Mouse (Mus musculus): ENCODE results near the gene Rhobtb1.
A peak's percentile ranks its signal among the peaks of the same experiment; 100 is the strongest.

Gene Rhobtb1

GRCm38 (mm10) chr10:69163216-69163615, 12.0 kb downstream of the Rhobtb1 start:
- DNase-seq (ENCODE audit: low read depth, low spot score) = no peak

- peak; percentile 53 for DNase-seq (ENCODE audit: low read depth, low spot score)
Observed at GRCm38 (mm10) chr10:69165125-69165524, 13.9 kb downstream of the Rhobtb1 start.

- no peak for DNase-seq (ENCODE audit: low read depth, low spot score)
Observed at GRCm38 (mm10) chr10:69165847-69166246, 14.6 kb downstream of the Rhobtb1 start.

- DNase-seq (ENCODE audit: low read depth, low spot score) = no peak
Observed at GRCm38 (mm10) chr10:69166514-69166913, 15.3 kb downstream of the Rhobtb1 start.

GRCm38 (mm10) chr10:69172412-69172811, 21.2 kb downstream of the Rhobtb1 start:
- DNase-seq (ENCODE audit: low read depth, low spot score) = no peak

GRCm38 (mm10) chr10:69176116-69176515, 24.9 kb downstream of the Rhobtb1 start:
- no peak for DNase-seq (ENCODE audit: low read depth, low spot score)

DNA sequence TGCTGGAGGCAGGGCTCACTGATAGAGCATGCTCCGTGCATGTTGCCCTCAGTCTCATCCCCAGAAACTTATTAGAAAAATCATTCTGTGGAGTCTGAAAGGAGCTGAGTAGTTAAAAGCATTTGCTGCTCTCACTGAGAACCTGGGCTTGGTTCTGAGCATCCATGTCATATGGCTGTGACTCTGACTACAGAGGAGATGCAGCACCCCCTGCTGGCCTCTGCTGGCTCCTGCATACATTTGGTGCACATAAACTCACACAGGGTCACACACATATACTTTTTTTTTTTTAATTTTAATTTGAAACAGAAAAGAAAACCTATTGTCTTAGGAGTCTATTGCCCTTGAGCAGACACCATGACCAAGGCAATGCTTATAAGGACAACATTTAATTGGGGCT, 28.1 kb downstream of the Rhobtb1 start:
- no peak for DNase-seq (ENCODE audit: low read depth, low spot score)

DNA sequence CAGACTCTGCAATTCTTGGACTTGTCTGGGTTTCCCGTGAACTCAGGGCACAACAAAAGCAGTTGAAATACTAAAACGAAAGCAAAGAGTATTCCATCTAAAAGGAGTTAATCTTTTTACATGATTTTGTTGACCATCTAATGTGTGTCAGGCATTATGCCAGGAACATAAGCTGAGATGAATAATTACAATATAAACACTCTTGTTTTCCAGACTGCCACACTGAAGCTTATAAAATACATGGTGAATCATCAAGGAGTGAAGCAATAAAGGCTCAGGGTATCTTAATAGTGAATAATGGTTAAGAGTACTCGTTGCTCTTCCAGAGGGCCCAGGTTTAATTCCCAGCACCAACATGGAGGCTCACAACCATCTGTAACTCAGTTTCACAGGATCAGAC, 29.8 kb downstream of the Rhobtb1 start:
- no peak for DNase-seq (ENCODE audit: low read depth, low spot score)

- DNase-seq (ENCODE audit: low read depth, low spot score) = no peak
Observed at GRCm38 (mm10) chr10:69184903-69185302, 33.7 kb downstream of the Rhobtb1 start.

GRCm38 (mm10) chr10:69185431-69185830, 34.2 kb downstream of the Rhobtb1 start:
- no peak for DNase-seq (ENCODE audit: low read depth, low spot score)

- peak; percentile 85 for DNase-seq (ENCODE audit: low read depth, low spot score)
Observed at GRCm38 (mm10) chr10:69185894-69186893, 35.0 kb downstream of the Rhobtb1 start.

- no peak for DNase-seq (ENCODE audit: low read depth, low spot score)
Observed at GRCm38 (mm10) chr10:69187773-69188443, 36.7 kb downstream of the Rhobtb1 start.

- DNase-seq (ENCODE audit: low read depth, low spot score) = no peak
Observed at GRCm38 (mm10) chr10:69190434-69191160, 39.4 kb downstream of the Rhobtb1 start.

GRCm38 (mm10) chr10:69192266-69192665, 41.0 kb downstream of the Rhobtb1 start:
- DNase-seq (ENCODE audit: low read depth, low spot score) = no peak

GRCm38 (mm10) chr10:69193721-69194120, 42.5 kb downstream of the Rhobtb1 start:
- DNase-seq (ENCODE audit: low read depth, low spot score) = no peak

DNA sequence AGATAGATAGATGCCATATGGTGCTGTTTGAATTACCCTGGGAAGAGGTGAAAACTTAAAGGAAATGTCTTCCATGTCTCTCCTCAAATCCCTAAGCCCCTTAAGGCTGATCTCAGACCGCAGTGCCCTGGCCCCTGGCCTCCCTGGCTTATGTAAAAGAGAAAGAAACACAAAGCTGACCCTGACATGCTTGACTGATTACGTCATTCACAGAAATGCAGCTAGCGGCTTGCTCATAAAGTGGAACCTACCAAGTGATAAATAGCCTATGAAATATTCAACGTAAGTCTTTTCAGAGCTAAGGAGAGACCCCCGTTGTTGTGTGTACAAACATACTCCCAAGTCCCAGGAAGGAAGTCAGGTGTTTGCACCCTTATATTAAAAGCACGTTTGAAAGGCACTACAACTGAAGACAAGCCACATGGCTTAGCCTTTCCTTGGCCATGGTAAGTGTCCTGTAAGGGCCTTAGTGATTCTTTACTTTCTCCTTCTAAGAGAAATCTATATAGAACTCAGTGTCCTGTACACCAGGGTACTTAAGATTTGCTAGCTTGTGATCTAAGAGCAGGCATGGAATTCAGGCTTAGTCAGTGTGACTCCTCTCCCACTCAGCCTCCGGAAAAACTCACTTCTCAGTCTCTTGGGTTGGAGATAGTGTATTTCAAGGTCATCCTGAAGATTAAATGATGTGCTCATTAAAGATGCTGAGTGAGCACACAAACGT, 53.6 kb downstream of the Rhobtb1 start:
- DNase-seq (ENCODE audit: low read depth, low spot score) = peak; percentile 37

DNA sequence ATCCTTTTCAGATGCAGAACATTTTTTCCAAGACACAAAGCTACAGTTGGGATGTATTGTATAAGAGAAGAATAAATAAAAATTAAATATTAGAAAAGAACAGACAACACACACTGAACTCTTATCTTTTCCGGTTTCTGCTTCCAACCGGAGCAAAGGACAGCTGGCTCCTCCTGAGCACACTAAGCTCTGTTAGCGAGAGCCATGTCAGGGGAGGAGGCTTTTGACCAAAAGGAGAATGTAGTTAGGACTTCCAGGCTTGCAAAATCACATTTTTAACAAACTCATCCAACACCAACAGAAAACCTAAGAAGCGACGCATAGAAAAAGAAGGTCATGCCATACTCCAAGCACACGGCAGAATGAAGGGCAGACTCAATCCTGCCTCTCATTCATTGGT, 54.8 kb downstream of the Rhobtb1 start:
- no peak for DNase-seq (ENCODE audit: low read depth, low spot score)

GRCm38 (mm10) chr10:69207481-69207880, 56.2 kb downstream of the Rhobtb1 start:
- DNase-seq (ENCODE audit: low read depth, low spot score) = no peak

DNA sequence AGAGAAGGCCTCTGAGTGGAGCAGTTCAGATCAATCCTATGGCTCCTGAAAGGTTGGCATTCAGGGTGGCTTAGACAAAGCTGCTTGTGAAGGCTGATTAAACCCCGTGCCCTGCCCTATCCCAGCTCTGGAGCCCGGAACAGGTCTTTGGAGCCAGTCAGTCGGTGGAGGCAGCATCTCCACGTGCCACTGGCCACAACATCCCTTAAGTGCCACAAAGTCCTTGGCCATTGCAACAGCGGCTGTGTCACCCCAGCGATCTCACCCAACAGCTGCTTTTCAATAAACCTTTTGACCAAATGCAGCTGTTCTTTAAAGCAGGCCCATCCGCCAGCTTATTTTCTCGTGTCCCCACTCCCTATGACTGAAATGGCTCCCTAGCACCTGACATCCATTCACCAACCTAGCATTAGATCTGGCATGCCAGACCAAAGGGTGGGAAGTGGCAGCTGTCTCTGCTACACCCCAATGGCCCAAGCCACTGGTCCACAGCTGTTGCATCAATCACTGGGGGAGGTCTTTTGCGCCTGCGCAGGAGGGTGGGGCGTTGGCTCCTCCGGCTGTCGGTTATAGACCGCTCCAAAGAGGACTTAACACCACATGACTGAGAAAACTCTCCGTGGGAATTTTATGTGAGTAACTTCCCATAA, 56.9 kb downstream of the Rhobtb1 start:
- no peak for DNase-seq (ENCODE audit: low read depth, low spot score)

GRCm38 (mm10) chr10:69208705-69209104, 57.5 kb downstream of the Rhobtb1 start:
- DNase-seq (ENCODE audit: low read depth, low spot score) = no peak

DNA sequence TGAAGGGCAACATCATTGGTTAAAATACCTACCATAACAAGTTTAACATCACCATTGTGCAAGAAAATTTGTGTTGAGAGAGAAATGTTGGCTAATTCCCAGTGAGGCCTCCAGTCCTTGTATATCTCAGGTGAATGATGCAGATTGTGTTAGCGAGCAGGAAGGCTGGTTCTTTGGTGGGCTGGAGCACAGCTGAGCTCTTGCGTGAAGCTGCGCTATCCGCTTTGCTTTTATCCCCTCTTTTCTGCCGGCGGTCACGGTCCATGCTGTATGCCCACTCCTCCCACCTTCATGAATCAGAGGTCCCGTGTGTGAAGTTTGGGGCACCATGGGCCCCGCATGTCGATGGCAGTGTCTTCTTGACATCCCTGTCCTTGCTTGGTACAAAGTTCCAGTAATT, 58.8 kb downstream of the Rhobtb1 start:
- no peak for DNase-seq (ENCODE audit: low read depth, low spot score)

All from mesoderm, embryonic 11.5 days (tissue).